Mouse (Mus musculus): ENCODE data around the gene Fam240b. TPM values are rescaled to one million over a fixed set of nuclear protein-coding genes. Genes with fewer than 3 reads are reported as not detected.
"Not testable (repeated sequence)": the region's sequence is repeated elsewhere in the genome, so short reads cannot be mapped to it uniquely, and the experiment has no call there.

The Fam240b gene
- not detected for total RNA-seq (2021)
- long read RNA-seq, experiment 1: 0 reads
- long read RNA-seq, experiment 2: 0 reads

GRCm38 (mm10) chr13:64497692-64498091, at the start of gene Fam240b:
TSS of gene Fam240b (minus strand) at chr13:64497792.
- no peak for DNase-seq (ENCODE audit: low spot score in 2 of 2)

DNA sequence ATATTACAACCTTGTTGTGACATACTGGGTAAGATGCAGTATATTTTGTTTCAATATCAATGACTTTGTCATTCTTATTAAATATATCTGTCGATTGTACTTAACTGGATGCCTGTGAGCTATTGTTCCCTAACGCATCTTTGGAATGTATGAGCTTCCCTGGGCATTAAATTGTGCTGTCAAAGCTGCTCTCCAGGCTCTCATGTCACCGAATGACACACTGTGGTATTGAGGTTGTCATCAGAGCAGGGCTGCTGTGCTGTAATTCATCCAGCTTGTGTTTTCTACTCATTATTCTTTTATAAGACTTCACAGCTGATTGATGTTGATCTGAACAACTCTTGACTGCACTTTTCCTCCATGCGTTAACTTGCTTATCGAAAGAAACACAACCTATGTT, 32.5 kb upstream of the Fam240b start:
- DNase-seq (ENCODE audit: low spot score in 2 of 2): no peak

- peak in 1 of 2 experiments; percentile 48 for DNase-seq (ENCODE audit: low spot score in 2 of 2)
Observed at GRCm38 (mm10) chr13:64526515-64527285, 29.1 kb upstream of the Fam240b start.

DNA sequence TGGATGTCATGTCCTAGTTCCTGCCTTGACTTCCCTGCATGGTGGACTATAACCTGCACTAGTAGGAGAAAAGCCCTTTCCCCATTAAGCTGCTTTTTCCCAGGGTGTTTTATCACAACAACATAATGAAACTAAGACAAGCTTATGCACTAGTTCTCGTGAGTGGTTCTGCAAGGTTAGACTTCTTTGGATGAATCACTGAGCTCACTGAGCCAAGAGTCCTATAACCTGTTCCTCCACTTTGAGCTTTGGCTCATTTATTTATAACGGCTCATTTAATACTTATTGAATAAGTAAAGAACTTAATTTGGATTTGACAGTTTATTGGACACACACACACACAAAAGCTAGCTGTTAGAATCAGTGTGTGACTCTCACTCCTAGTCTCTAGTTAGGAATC, 16.7 kb upstream of the Fam240b start:
- DNase-seq (ENCODE audit: low spot score in 2 of 2): no peak

DNA sequence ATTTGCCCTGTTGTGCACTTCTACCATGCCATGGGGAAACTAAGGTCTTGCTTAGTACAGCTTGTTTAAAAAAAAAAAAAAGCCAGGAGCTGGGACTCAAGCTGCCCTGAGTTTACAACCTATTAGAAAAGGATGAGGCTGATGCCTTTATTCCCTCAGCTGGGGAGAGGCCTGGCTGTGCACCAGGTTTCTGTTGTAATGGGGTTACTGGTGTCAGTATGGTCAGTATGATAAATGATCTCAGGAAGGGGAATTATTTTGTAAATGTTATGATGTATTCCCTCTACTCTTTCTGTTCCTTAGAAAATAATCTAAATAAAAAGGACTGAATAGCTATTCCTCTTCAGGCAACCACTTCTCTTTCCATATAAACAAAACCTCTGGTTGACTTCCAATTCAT, 14.0 kb upstream of the Fam240b start:
- DNase-seq (ENCODE audit: low spot score in 2 of 2): no peak

DNA sequence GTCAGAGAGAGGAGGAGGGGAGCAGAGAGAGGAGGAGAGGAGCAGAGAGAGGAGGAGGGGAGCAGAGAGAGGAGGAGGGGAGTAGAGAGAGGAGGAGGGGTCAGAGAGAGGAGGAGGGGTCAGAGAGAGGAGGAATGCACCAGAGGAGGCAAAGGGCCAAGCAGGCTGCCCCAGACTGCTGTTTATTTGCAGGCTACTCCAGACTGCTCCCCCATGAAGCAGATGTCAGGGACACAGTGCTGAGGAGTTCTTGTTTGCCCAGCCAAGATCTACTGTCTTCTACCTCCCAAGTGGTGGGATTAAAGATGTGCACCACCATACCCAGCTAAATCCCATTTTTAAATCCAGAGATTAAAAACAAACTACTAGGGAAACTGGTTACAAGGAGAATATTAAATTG, 9.8 kb upstream of the Fam240b start:
- no peak for DNase-seq (ENCODE audit: low spot score in 2 of 2)

GRCm38 (mm10) chr13:64502833-64503232, 5.2 kb upstream of the Fam240b start:
- no peak for DNase-seq (ENCODE audit: low spot score in 2 of 2)

- DNase-seq (ENCODE audit: low spot score in 2 of 2): no peak
Observed at GRCm38 (mm10) chr13:64493586-64493985, 4.0 kb downstream of the Fam240b start.

GRCm38 (mm10) chr13:64489886-64490285, 7.7 kb downstream of the Fam240b start:
- no peak for DNase-seq (ENCODE audit: low spot score in 2 of 2)

GRCm38 (mm10) chr13:64479960-64480359, 17.6 kb downstream of the Fam240b start:
- DNase-seq (ENCODE audit: low spot score in 2 of 2): no peak

DNA sequence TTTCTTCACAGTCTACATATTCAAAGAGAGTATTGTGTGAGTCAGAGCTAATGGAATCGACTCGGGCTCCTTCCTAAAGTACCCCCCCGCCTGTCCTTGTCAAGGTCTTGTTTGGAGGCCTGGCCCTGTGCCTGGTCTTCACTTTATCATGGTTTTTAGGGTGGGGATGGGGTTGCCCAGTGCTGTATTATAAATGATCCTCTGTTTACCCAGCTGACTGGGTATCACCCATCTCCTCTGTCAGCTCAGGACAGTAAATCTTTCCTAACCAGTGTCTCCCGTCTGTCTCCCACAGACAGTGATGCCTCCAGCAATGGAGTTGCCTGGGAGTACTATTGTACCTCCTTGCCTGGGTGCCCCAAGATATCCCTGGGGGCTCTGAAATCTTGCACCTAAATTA, 19.6 kb downstream of the Fam240b start:
- DNase-seq (ENCODE audit: low spot score in 2 of 2): no peak

GRCm38 (mm10) chr13:64467886-64468285, 29.7 kb downstream of the Fam240b start:
- DNase-seq (ENCODE audit: low spot score in 2 of 2): no peak

DNA sequence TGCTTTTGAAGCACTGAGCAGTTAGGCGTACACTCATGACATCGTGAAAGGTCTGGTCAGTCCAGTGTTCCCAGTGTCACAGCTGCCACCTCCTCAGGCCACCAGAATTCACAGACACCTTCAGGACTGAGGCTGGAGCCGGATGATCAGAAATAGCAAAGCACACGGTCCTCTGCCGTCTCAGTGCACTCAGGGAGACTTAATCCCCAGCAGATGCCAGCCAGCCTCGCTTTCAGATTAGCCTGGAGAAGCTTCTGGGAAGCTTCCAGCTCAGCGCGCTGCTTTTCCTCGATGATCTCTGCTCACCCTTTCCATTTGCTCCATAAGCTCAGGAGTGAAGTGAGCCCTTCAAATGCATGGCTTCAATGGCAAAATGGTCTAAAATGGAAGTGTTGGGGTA, 32.4 kb downstream of the Fam240b start:
- peak in 1 of 2 experiments; percentile 10 for DNase-seq (ENCODE audit: low spot score in 2 of 2)

- no peak for DNase-seq (ENCODE audit: low spot score in 2 of 2)
Observed at GRCm38 (mm10) chr13:64462581-64462980, 35.0 kb downstream of the Fam240b start.

DNA sequence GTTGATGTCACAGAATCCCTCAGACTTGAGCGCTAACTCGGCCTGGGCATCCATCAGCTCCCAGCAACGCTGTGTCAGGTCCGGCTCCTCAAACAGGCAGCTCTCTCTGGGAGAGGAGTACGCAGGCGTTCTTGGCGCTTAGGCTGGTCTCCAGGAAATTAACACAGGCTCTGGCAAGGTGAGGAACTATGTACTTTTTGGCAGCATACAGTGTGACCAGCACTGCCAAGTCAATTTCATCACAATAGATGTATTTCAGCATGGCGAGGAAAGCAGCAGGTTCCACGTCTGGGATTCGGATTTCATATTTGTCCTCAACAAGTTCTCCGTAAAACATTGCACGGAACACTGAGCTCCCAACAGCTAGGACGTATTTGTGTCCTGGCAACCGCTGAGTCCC, 39.4 kb downstream of the Fam240b start:
- DNase-seq (ENCODE audit: low spot score in 2 of 2): no peak

DNA sequence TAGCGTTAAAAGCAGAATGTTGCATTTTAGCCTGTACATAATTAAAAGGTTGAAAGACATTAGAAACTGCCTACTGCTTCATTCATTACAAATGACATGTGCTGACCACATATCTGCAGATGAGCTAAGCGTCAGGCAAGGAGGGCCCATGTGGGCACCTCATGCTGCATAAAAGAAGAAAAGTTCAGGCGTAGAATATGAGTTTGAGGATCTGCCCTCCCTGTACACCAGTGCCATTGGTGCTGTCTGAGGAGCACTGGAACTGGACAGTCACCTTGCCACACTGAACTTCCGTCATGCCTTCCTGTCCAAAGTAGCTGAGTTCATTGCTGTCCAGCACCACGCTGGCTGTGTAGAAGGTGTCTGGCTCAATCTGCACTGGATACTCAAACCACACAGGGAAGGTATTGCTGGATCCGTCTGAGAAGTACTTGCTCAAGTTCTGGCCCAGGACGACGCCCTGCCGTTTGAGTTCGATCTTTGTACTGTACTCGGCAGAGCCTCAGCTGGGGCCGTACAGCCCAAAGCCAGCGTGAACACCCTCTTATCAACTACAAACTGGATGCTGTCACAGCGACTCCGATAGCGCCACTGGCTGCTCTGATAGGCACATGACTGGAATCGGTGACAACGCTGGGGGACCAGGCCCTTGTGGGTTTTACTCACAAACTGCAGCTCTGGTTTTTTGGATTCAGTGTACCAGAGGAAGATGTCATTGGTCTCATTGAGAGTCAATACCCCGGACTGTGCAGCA, 40.2 kb downstream of the Fam240b start:
- DNase-seq (ENCODE audit: low spot score in 2 of 2): not testable (repeated sequence)

DNA sequence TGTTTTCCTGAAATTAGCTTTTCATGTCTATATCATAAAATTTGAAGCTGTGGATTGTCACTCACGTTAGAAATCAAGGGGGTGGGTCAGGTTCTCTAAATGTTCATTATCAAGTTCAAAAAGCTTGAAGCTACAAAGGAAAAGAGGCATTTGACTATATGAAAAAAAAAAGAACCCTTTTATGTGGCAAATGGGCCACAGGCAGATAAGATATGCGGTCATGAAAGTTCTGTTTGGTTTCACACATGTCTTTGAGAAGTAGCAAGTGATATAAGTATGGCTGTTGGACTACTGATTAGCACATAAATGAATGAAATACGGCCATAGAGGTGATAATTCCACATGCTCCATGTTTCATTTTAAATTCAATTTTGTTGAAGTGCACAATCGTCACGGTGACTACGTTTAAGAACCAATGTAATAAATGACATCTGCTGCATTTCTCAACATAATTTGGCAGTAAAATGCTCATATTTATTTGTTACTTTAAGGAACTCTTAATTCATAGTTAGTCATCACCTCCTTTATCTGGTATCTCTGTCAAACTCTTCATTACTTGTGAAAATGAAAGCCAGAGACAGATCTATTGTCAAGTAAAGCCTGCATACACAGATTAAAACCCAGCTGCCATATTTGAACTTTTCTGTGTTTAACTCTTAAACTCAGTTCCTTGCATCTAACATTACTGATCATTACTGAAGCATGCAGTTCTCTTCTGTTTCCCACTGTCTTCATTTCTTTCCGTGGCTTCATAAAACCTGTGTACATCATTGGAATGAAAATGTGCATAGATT, 47.4 kb downstream of the Fam240b start:
- no peak for DNase-seq (ENCODE audit: low spot score in 2 of 2)

DNA sequence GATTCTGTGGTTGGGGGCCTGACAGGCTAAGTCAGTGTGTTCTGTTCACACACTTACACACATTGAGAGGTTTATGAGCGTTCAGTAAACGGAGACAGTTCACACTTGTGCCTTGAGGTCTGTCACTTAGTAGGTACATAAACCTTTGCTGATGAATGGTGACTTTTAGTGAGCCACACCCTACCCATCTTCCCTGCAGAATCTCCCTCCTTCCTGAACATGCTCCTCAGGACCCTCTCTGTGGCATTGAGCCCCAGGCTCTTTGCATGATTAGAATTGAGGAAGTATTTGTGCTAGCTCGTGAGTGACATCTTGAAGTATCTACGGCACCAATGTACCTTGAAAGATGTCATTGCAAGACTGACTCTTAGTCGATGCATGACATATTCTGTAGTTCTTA, 48.9 kb downstream of the Fam240b start:
- DNase-seq (ENCODE audit: low spot score in 2 of 2): no peak

DNA sequence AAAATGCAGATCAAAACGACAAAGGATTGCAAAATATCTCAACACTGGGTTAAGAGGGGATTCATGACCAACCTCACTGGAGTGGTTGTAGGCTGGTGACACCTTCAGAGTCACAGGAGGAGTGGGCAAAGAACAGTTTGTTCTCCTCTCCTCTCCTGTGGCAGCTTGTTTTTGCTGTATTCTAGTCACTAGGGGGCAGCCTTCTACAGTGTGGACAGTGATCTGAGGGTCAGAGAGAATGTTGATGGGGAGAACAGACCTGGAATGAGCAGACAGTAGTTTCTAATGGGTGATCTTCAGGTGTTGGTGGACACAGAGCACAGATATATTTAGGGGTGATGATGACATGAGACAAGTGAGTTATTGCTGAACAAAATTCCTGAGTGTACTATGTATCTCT, 49.6 kb downstream of the Fam240b start:
- peak in 1 of 2 experiments; percentile 44 for DNase-seq (ENCODE audit: low spot score in 2 of 2)

GRCm38 (mm10) chr13:64445254-64445920, 52.2 kb downstream of the Fam240b start:
- DNase-seq (ENCODE audit: low spot score in 2 of 2): no peak

- peak; percentile 41 to 73 for DNase-seq (ENCODE audit: low spot score in 2 of 2)
Observed at GRCm38 (mm10) chr13:64443263-64443894, 54.2 kb downstream of the Fam240b start.

All from layer of hippocampus, postnatal 14 days (tissue).